Mouse (Mus musculus): Measurements from ENCODE around the gene Cd300c2. TPM values are rescaled to one million over a fixed set of nuclear protein-coding genes. Genes with fewer than 3 reads are reported as not detected.

Gene Cd300c2
- total and polyA plus RNA-seq, 2 experiments from 2014 or later: 0.77 to 1.5 TPM

- no peak for ATAC-seq (ENCODE audit: low FRiP score)
- Histone ChIP-seq H3K4me2 (ENCODE audit: low read depth, low read length, poor library complexity, severe bottlenecking) (no peak overlapping the region), H3K4me1 (ENCODE audit: insufficient read depth, low read length) (no peaks in the 10 kb centered on the region), H3K9ac (replicated peaks; ENCODE audit: low read length, poor library complexity, severe bottlenecking) (no peak overlapping the region), H3K36me3 (ENCODE audit: insufficient read depth, low read length) (no peaks in the 10 kb centered on the region), H3K27ac (ENCODE audit: low read depth, low read length) (no peak overlapping the region), H3K27me3 (ENCODE audit: insufficient read depth, low read length) (no peaks in the 10 kb centered on the region), H3K9me3 (ENCODE audit: low read length) (no peaks in the 10 kb centered on the region), H3K4me3 (ENCODE audit: low read depth, low read length) (no peak overlapping the region)
- no peak for DNase-seq (ENCODE audit: low spot score)
- TF ChIP-seq CTCF (IDR thresholded peaks at IDR 0.05): no peak
- 78% methylated on average over 1 of the region's 1 CpGs for WGBS
Measured at GRCm38 (mm10) chr11:114960369-114960768, 41.3 kb downstream of the Cd300c2 start.

Other genes starting within 250 kb of the Cd300c2 start
- 5.3 and 7.2 TPM in 2 replicates for gene Kif19a, start 236.5 kb downstream of the Cd300c2 start, total RNA-seq (2014; rRNA removed)
- 0.85 and 1.3 TPM in 2 replicates for gene Kif19a, start 236.5 kb downstream of the Cd300c2 start, polyA plus RNA-seq (2015; fragmentation: Nextera tagmentation; extraction: Ambion mirVana)
- gene Btbd17, start 205.9 kb downstream of the Cd300c2 start, total RNA-seq (2014; rRNA removed): 46.9 and 68.2 TPM in 2 replicates
- gene Btbd17, start 205.9 kb downstream of the Cd300c2 start, polyA plus RNA-seq (2015; fragmentation: Nextera tagmentation; extraction: Ambion mirVana): 27.1 and 28.0 TPM in 2 replicates
- not detected in 2 replicates for gene Gpr142, start 203.0 kb downstream of the Cd300c2 start, total RNA-seq (2014; rRNA removed)
- gene Gpr142, start 203.0 kb downstream of the Cd300c2 start, polyA plus RNA-seq (2015; fragmentation: Nextera tagmentation; extraction: Ambion mirVana): not detected in 2 replicates
- gene Gprc5c, start 150.7 kb downstream of the Cd300c2 start, total RNA-seq (2014; rRNA removed): 7.5 and 12.8 TPM in 2 replicates
- 5.7 and 5.8 TPM in 2 replicates for gene Gprc5c, start 150.7 kb downstream of the Cd300c2 start, polyA plus RNA-seq (2015; fragmentation: Nextera tagmentation; extraction: Ambion mirVana)
- gene Cd300a, start 111.8 kb downstream of the Cd300c2 start, total RNA-seq (2014; rRNA removed): 1.5 and 1.8 TPM in 2 replicates
- 1.4 and 1.7 TPM in 2 replicates for gene Cd300a, start 111.8 kb downstream of the Cd300c2 start, polyA plus RNA-seq (2015; fragmentation: Nextera tagmentation; extraction: Ambion mirVana)
- gene Cd300lb, start 67.5 kb downstream of the Cd300c2 start, total RNA-seq (2014; rRNA removed): 0.05 and 0.24 TPM in 2 replicates
- gene Cd300lb, start 67.5 kb downstream of the Cd300c2 start, polyA plus RNA-seq (2015; fragmentation: Nextera tagmentation; extraction: Ambion mirVana): 0.05 TPM in 1 of 2 replicates, not detected in the other
- gene Cd300c, start 32.7 kb downstream of the Cd300c2 start, total RNA-seq (2014; rRNA removed): not detected in 2 replicates
- not detected in 2 replicates for gene Cd300c, start 32.7 kb downstream of the Cd300c2 start, polyA plus RNA-seq (2015; fragmentation: Nextera tagmentation; extraction: Ambion mirVana)
- not detected in 2 replicates for gene Cd300ld, start 12.0 kb downstream of the Cd300c2 start, total RNA-seq (2014; rRNA removed)
- 0.10 TPM in 1 of 2 replicates, not detected in the other for gene Cd300ld, start 12.0 kb downstream of the Cd300c2 start, polyA plus RNA-seq (2015; fragmentation: Nextera tagmentation; extraction: Ambion mirVana)
- gene Cd300ld2, start 14.3 kb upstream of the Cd300c2 start, total RNA-seq (2014; rRNA removed): not detected in 2 replicates
- not detected in 2 replicates for gene Cd300ld2, start 14.3 kb upstream of the Cd300c2 start, polyA plus RNA-seq (2015; fragmentation: Nextera tagmentation; extraction: Ambion mirVana)
- gene Cd300ld4, start 25.1 kb upstream of the Cd300c2 start, total RNA-seq (2014; rRNA removed): not detected in 2 replicates
- gene Cd300ld4, start 25.1 kb upstream of the Cd300c2 start, polyA plus RNA-seq (2015; fragmentation: Nextera tagmentation; extraction: Ambion mirVana): not detected in 2 replicates
- gene Cd300ld5, start 35.9 kb upstream of the Cd300c2 start, total RNA-seq (2014; rRNA removed): 0.82 TPM in 1 of 2 replicates, not detected in the other
- not detected in 2 replicates for gene Cd300ld5, start 35.9 kb upstream of the Cd300c2 start, polyA plus RNA-seq (2015; fragmentation: Nextera tagmentation; extraction: Ambion mirVana)
- gene Cd300ld3, start 46.5 kb upstream of the Cd300c2 start, total RNA-seq (2014; rRNA removed): 0.82 TPM in 1 of 2 replicates, not detected in the other
- gene Cd300ld3, start 46.5 kb upstream of the Cd300c2 start, polyA plus RNA-seq (2015; fragmentation: Nextera tagmentation; extraction: Ambion mirVana): not detected in 2 replicates
- gene Cd300e, start 60.3 kb upstream of the Cd300c2 start, total RNA-seq (2014; rRNA removed): 0.19 TPM in 1 of 2 replicates, not detected in the other
- gene Cd300e, start 60.3 kb upstream of the Cd300c2 start, polyA plus RNA-seq (2015; fragmentation: Nextera tagmentation; extraction: Ambion mirVana): 0.10 and 0.12 TPM in 2 replicates
- 0.57 and 0.93 TPM in 2 replicates for gene Rab37, start 89.6 kb upstream of the Cd300c2 start, total RNA-seq (2014; rRNA removed)
- gene Rab37, start 89.6 kb upstream of the Cd300c2 start, polyA plus RNA-seq (2015; fragmentation: Nextera tagmentation; extraction: Ambion mirVana): 0.67 and 0.90 TPM in 2 replicates
- gene Cd300lf, start 132.1 kb upstream of the Cd300c2 start, total RNA-seq (2014; rRNA removed): 0.16 and 0.42 TPM in 2 replicates
- 0.09 and 0.10 TPM in 2 replicates for gene Cd300lf, start 132.1 kb upstream of the Cd300c2 start, polyA plus RNA-seq (2015; fragmentation: Nextera tagmentation; extraction: Ambion mirVana)
- gene Slc9a3r1, start 161.5 kb upstream of the Cd300c2 start, total RNA-seq (2014; rRNA removed): 53.3 and 57.3 TPM in 2 replicates
- 65.4 and 72.9 TPM in 2 replicates for gene Slc9a3r1, start 161.5 kb upstream of the Cd300c2 start, polyA plus RNA-seq (2015; fragmentation: Nextera tagmentation; extraction: Ambion mirVana)
- 7.8 and 8.5 TPM in 2 replicates for gene Tmem104, start 185.6 kb upstream of the Cd300c2 start, total RNA-seq (2014; rRNA removed)
- gene Tmem104, start 185.6 kb upstream of the Cd300c2 start, polyA plus RNA-seq (2015; fragmentation: Nextera tagmentation; extraction: Ambion mirVana): 12.2 and 12.9 TPM in 2 replicates
- gene Nat9, start 186.0 kb upstream of the Cd300c2 start, total RNA-seq (2014; rRNA removed): 13.0 and 19.3 TPM in 2 replicates
- gene Nat9, start 186.0 kb upstream of the Cd300c2 start, polyA plus RNA-seq (2015; fragmentation: Nextera tagmentation; extraction: Ambion mirVana): 17.5 and 20.1 TPM in 2 replicates

Measured in midbrain, postnatal 0 days (tissue).